Mouse (Mus musculus) forebrain, embryonic 14.5 days (tissue): ENCODE measurements at regions not wholly inside any gene's neighbourhood (a gene's known extent, or its start where the extent isn't known, plus 50 kb on each side); places are given as distances from the start of the nearest gene placed in this dataset.
A peak's percentile ranks its signal among the peaks of the same experiment; 100 is the strongest.

Source experiments
- ATAC-seq: fragments of 200-750 bp; cut with Nextera tagmentation; 2 replicates; pipeline ENCODE4 v1.8.0; 2017; ENCODE audit warnings: mild to moderate bottlenecking, moderate library complexity
- DNase-seq: peaks from one replicate; pipeline ENCODE4 v3.0.0-alpha.2; 2015; ENCODE audit warnings: low spot score
- H3K27ac ChIP-seq: fragments of 300-500 bp; sonication (generic); 2 replicates; pipeline ENCODE4 v1.5.1; 2014; ENCODE audit warnings: low read depth, mild to moderate bottlenecking, control low read depth, low read length, moderate library complexity
- H3K27me3 ChIP-seq: fragments of 300-500 bp; sonication (generic); replicated peaks from 2 replicates; pipeline ENCODE4 v1.6.1; 2014; ENCODE audit warnings: low read length, control low read depth, mixed read lengths; ENCODE audit not compliant: control insufficient read depth, insufficient read depth
- H3K36me3 ChIP-seq: fragments of 300-500 bp; sonication (generic); 2 replicates; pipeline ENCODE4 v1.6.1; 2014; ENCODE audit warnings: low read length, control low read depth; ENCODE audit not compliant: control insufficient read depth, insufficient read depth
- H3K4me1 ChIP-seq: fragments of 300-500 bp; sonication (generic); 2 replicates; pipeline ENCODE4 v1.6.1; 2014; ENCODE audit warnings: antibody characterized with exemption, low read length, control low read depth; ENCODE audit not compliant: control insufficient read depth, insufficient read depth
- H3K4me2 ChIP-seq: fragments of 300-500 bp; sonication (generic); 2 replicates; pipeline ENCODE4 v1.6.1; 2014; ENCODE audit warnings: mild to moderate bottlenecking, control low read depth, low read length
- H3K4me3 ChIP-seq: fragments of 300-500 bp; sonication (generic); 2 replicates; pipeline ENCODE4 v1.5.1; 2014; ENCODE audit warnings: low read depth, low read length, control low read depth
- H3K9ac ChIP-seq: fragments of 300-500 bp; sonication (generic); 2 replicates; pipeline ENCODE4 v1.6.1; 2014; ENCODE audit warnings: mild to moderate bottlenecking, low read length, control low read depth, moderate library complexity
- H3K9me3 ChIP-seq: fragments of 300-500 bp; sonication (generic); replicated peaks from 2 replicates; pipeline ENCODE4 v1.6.1; 2016; ENCODE audit warnings: low read length, control low read depth, mixed read lengths; ENCODE audit not compliant: control insufficient read depth
- WGBS: fragments of 180-500 bp; shearing (Covaris S2); extraction: QIAGEN DNeasy Blood & Tissue Kit; methylation state at CpG from one replicate; pipeline ENCODE4 v1.1.7; 2014; 5-methylcytosine and 5-hydroxymethylcytosine counted together

DNA sequence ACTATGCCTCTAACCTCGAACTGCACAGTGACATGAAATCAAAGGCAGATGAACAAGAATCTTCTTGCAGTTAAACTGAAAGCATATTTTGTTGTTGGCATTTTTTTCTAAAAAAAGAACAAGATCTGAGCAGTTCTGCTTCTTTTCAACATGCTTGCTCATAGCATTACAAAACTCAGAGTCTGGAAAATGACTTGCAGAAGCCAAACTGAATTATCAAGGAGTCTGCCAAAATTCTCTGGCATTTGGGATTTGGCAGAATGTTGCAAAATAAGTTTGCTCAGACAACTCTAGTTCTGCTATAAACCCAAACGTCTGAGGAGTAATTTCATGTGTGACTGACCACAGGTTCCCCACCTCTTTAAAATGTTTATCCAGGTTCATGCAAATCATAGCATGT, 907.3 kb upstream of the Gm37988 start:
- ATAC-seq, result no peak
- Histone ChIP-seq H3K9ac (no peak overlapping the region), H3K27me3 (no peaks in the 10 kb centered on the region), H3K9me3 (no peaks in the 10 kb centered on the region), H3K4me2 (no peak overlapping the region), H3K27ac (no peak overlapping the region), H3K36me3 (no peaks in the 10 kb centered on the region), H3K4me3 (no peak overlapping the region), H3K4me1 (no peaks in the 10 kb centered on the region)
- 69% methylated on average over 2 of the region's 2 CpGs for WGBS
- peak; percentile 26 for DNase-seq

GRCm38 (mm10) chr1:3903432-3903831, 904.3 kb upstream of the Gm37988 start:
- no peaks in the 10 kb centered on the region for H3K27me3 ChIP-seq
- no peak for ATAC-seq
- H3K4me3 ChIP-seq, result no peak overlapping the region
- 62% methylated on average over 1 of the region's 1 CpGs for WGBS
- H3K36me3 ChIP-seq, result no peaks in the 10 kb centered on the region
- peak; percentile 9 for DNase-seq
- H3K27ac ChIP-seq, result no peak overlapping the region
- no peaks in the 10 kb centered on the region for H3K9me3 ChIP-seq
- no peak overlapping the region for H3K9ac ChIP-seq
- no peak overlapping the region for H3K4me2 ChIP-seq
- H3K4me1 ChIP-seq, result no peaks in the 10 kb centered on the region

- Histone ChIP-seq H3K27me3 (no peaks in the 10 kb centered on the region), H3K36me3 (no peaks in the 10 kb centered on the region)
- WGBS, result 50% methylated on average over 1 of the region's 1 CpGs
These were observed 895.2 kb upstream of the Gm37988 start for GRCm38 (mm10) chr1:3912499-3912898.

GRCm38 (mm10) chr1:3913631-3914030, 894.1 kb upstream of the Gm37988 start:
- no peak overlapping the region for H3K4me3 ChIP-seq
- DNase-seq (peak; percentile 48), ATAC-seq (peak; percentile 20; the same call in 1 of the 2 replicates)
- H3K27ac ChIP-seq, result no peak overlapping the region
- H3K9ac ChIP-seq, result no peak overlapping the region
- H3K27me3 ChIP-seq, result no peaks in the 10 kb centered on the region
- no peak overlapping the region for H3K4me2 ChIP-seq
- H3K36me3 ChIP-seq, result no peaks in the 10 kb centered on the region
- H3K9me3 ChIP-seq, result no peaks in the 10 kb centered on the region
- WGBS, result 49% methylated on average over 1 of the region's 1 CpGs
- no peaks in the 10 kb centered on the region; the same call in 1 of the 2 replicates for H3K4me1 ChIP-seq

More at GRCm38 (mm10) chr1:3912499-3912898, 895.2 kb upstream of the Gm37988 start:
- H3K4me2 ChIP-seq, result no peak overlapping the region
- no peak for DNase-seq
- H3K4me1 ChIP-seq, result no peaks in the 10 kb centered on the region; the same call in 1 of the 2 replicates
- H3K27ac ChIP-seq, result no peak overlapping the region
- no peak overlapping the region for H3K4me3 ChIP-seq
- ATAC-seq, result no peak
- H3K9me3 ChIP-seq, result no peaks in the 10 kb centered on the region
- H3K9ac ChIP-seq, result no peak overlapping the region
